Mouse (Mus musculus) E14TG2a.4 (cell line): ENCODE measurements at regions not wholly inside any gene's neighbourhood (a gene's known extent, or its start where the extent isn't known, plus 50 kb on each side); places are given as distances from the start of the nearest gene placed in this dataset.

Experiments used
- CTCF ChIP-seq: conservative IDR thresholded peaks from 2 replicates; pipeline ENCODE4 v1.5.1; 2014; ENCODE audit warnings: low read length
- NANOG ChIP-seq: IDR thresholded peaks from 2 replicates; pipeline ENCODE4 v1.6.1; 2014; ENCODE audit warnings: borderline replicate concordance, low read length, mixed read lengths
- POU5F1 ChIP-seq: IDR thresholded peaks from 2 replicates; pipeline ENCODE4 v1.6.1; 2014; ENCODE audit warnings: low read length, borderline replicate concordance

- TF ChIP-seq CTCF: no peak
- TF ChIP-seq POU5F1: no peak
- TF ChIP-seq NANOG: no peak
Observed at GRCm38 (mm10) chr8:107792286-107792685, 150.2 kb upstream of the Zfhx3 start.
